Mouse (Mus musculus): ENCODE measurements around the gene Gm6408. TPM values are rescaled to one million over a fixed set of nuclear protein-coding genes. Genes with fewer than 3 reads are reported as not detected.
A peak's percentile ranks its signal among the peaks of the same experiment; 100 is the strongest.
"Not testable (repeated sequence)": the region's sequence is repeated elsewhere in the genome, so short reads cannot be mapped to it uniquely, and the experiment has no call there.

Gm6408 gene
- total RNA-seq (2021) (not detected), polyA plus RNA-seq (2012; rRNA removed) (not detected in 2 replicates)
- long read RNA-seq, result 0 reads

DNA sequence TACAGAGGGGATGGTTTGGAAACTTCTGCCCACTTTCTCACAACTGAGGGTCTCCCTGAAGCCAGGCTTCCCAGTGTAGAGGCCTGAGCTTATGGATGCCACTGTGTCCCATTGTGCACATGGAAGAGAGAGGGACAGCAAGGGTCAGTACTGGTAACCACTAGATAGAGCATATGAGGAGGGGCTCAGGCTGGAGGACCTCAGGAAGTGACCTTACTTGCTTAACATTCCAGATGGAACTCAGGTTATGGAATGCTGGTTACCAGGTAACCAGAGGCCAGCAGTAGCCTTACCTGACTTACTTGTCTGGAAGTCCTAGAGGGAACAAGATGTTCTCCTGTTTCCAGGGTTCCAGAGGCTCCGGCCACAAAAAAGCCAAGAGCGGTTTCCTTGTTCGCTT, at the start of gene Gm6408:
Gene Gm6408 (plus strand): TSS at position 301 of the 400 bp plus-strand sequence.
- DNase-seq, result not testable (repeated sequence)

DNA sequence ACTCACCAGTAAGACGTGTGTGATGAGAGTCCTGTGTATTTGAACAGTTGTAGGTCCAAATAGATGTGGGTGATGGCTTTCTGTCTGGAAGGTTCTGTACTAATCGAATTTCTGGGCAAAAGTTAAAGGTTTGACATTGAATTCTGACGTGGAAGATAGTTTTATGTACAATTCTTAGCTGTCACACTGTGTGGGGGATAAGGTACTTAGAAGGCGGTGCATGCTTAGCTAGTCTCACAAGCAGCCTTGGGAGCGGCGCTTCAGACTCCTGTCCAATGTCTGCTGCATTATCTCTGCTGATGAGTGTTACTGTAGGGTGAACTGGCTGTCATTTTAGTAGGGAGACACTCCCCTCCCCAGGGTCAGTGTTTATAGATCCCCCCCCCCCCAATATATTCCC, 49.3 kb upstream of the Gm6408 start:
- DNase-seq, result no peak

DNA sequence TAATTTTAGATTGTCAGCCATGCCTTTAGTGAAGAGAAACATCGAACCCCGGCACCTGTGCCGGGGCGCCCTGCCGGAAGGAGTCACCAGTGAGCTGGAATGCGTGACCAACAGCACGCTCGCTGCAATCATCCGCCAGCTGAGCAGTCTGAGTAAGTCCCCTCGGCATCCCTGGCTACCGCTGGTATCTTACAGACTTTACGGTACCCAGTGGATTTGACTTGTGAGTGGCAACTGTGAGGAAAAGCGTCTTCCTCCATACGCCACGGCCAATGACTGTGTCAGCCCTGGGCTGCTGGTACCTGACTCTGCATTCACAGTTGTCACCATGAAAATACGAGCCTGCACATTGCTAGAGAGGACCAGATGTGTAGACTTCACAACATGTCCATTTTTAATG, 46.4 kb upstream of the Gm6408 start:
- DNase-seq, result no peak

DNA sequence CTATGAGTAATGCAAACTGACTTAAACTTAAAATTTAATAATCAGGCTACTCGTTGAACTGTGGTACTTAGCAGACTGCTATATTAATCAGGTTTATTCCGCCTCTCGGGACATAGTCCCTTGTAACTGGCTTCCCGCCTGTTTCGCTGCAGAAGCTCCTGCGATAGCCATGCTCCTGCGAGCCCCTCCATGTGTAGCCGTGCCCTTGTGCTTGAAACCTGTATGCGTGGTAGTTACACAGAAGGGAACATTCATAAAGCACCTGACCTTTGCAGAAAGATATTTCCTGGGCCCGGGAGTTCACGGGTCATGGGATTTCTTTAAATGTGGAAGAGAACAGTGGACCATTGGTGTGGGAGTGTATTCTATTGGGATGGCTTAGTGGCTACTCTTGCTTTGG, 45.0 kb upstream of the Gm6408 start:
- DNase-seq, result no peak

GRCm38 (mm10) chr5:146439152-146439781, 42.5 kb upstream of the Gm6408 start:
- DNase-seq, result no peak

DNA sequence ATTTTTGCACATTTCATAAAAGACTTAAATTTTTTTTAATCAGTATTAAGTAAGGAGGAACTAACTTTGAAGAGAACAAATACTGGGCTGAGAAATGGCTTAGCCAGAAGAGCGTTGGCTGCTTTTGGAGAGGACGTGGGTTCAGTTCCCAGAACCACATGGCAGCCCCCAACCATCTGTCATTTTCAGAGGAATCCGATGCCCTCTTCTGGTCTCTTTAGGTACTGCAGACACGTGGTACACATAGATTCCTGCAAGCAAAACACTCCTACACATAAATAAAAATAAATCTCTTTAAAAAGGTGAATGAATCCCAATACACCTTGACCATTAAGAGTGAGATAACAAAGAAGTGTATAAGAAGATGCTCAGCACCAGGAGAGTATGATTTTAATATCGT, 41.5 kb upstream of the Gm6408 start:
- no peak for DNase-seq

DNA sequence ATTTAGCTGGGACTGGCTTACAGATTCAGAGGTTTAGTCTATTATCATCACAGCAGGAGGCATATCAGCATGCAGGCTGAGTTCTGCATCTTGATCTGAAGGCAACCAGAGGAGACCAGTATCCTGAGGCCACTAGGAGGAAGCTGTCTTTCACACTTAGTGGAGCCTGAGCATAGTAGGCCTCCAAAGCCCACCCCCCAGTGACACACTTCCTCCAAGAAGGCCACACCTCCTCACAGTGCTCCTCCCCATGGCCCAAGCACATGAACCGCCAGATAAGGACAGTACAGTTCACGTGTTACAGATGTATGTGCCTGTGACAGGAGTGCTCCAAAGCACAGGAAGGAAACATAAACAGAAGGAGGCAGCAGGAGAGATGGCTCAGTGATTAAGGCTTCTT, 39.0 kb upstream of the Gm6408 start:
- DNase-seq, result no peak

- no peak for DNase-seq
These were observed 35.1 kb upstream of the Gm6408 start for GRCm38 (mm10) chr5:146446633-146447032.

- no peak for DNase-seq
These were observed 30.0 kb upstream of the Gm6408 start for GRCm38 (mm10) chr5:146451592-146452254.

- DNase-seq, result no peak
These were observed 28.2 kb upstream of the Gm6408 start for GRCm38 (mm10) chr5:146453556-146453955.

DNA sequence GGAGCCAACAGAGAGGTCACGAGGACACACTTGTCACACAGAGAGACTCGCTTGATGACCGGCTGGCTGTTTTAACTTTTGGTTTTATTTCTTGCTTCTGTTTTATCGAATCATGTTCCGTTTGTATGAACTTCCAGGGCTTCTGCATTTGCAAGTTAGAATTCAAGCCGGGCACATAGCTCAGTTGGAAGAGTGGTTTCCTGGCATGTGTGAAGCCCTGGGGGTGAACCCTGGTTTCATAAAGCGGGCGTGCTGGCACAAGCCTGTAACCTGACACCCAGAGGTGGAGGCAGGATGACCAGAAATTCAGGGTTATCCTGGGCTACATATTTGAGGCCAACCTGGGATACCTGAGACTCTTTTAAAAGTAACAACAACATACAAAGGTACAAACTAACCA, 20.2 kb upstream of the Gm6408 start:
- peak; percentile 10 for DNase-seq

DNA sequence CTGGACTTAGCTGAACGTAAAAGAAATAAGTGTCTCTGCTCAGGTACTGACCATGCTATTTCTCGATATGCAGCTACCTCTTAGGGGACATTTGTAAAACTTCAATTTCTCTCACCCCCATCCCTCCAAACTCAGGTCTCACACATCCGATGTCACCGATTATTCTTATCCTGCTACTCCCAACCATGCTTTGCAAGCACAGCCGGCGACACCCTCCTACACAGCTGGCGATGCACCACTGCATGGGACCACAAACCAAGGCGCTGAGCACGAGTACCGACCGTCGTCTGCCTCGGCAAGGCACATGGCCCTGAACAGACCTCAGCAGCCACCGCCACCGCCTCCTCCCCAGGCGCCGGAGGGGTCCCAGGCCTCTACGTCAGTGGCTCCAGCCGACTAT, 15.1 kb upstream of the Gm6408 start:
- DNase-seq, result no peak

GRCm38 (mm10) chr5:146468311-146468710, 13.5 kb upstream of the Gm6408 start:
- DNase-seq, result no peak

DNA sequence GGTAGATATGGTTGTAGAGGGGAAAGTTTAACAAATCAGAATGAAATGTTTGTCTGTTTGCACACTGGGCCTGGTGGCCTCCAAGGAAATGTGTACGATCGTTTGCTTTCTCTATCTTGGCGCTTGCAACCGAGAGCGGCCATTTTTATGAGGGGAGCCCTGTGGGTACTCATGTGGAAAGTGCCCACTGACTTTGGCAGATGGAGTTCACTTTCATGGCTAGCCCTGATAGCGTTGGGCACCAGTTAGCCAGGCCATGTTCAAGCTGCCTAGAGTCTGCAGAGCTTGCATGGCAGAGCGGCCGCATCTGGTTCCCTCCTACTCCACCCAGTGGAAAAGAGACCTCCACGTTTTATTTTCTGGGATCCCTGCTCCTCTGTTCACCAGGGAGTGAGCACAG, 10.9 kb upstream of the Gm6408 start:
- no peak for DNase-seq

DNA sequence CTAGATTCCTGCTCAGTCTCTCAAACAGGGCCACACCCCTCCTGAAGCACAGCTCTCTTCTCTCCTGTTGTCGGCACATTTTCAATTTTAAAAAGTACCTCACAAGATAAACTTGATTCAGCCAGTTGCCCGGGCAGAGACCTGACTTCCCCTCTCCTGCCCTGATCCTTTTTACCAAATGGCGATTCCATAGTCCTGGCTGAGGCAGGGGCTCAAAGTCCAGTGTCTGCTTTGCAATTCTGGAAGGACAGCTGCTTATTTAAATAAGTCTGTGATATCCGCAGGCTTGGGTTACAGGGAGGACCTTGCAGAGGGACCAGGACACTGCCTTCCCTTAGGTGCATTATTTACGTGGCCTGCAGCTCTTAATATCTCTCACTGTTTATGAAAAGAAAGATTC, 10.5 kb upstream of the Gm6408 start:
- DNase-seq, result no peak

DNA sequence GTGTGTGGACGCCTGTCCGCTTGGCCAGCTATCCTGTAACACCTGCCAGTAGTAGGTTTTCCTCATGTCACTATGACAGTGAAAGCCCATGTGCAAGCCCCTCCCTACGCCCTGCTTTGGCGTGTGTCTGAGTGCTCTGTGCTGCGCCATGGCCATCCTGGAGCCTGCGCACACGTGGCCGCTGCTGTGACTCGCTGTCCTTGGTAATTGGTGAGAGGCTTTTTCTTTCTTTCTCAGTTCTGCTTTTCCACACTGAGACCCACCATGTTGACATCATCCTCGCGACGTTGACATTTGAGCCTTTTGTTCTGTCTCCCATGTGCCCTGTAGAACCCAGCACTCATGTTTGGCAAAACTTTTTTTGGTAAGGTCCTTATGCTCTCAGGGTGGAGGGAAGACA, 9.9 kb upstream of the Gm6408 start:
- DNase-seq, result peak; percentile 77

GRCm38 (mm10) chr5:146479564-146479963, 2.2 kb upstream of the Gm6408 start:
- DNase-seq, result peak; percentile 38

DNA sequence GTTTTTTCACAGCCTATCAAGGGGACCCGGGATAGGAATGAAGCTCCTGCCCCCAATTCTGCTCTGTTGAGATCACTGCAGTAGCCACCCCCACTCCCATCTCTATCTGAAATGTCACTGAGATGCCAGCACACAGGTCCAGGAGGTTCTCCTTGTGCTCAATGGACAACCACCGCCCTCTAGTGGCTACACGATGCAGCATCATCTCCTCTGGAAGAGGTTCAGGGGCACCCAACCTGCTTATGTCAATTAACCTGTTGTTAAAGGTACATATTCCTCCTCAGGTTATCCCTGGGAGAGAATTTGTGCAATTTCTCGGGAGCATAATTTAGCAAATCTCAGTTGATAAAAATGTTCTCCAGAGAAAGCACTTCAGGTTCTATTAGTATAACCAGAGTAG, 7.2 kb downstream of the Gm6408 start:
- DNase-seq, result peak; percentile 39

GRCm38 (mm10) chr5:146491063-146491462, 9.3 kb downstream of the Gm6408 start, which contains the start of gene Gm6370:
TSS of gene Gm6370 (plus strand) at chr5:146491363.
- DNase-seq, result not testable (repeated sequence)

- DNase-seq, result not testable (repeated sequence)
These were observed 20.3 kb downstream of the Gm6408 start, which contains the start of gene 4930449I24Rik for GRCm38 (mm10) chr5:146502099-146502498. TSS of gene 4930449I24Rik (plus strand) at chr5:146502399.

DNA sequence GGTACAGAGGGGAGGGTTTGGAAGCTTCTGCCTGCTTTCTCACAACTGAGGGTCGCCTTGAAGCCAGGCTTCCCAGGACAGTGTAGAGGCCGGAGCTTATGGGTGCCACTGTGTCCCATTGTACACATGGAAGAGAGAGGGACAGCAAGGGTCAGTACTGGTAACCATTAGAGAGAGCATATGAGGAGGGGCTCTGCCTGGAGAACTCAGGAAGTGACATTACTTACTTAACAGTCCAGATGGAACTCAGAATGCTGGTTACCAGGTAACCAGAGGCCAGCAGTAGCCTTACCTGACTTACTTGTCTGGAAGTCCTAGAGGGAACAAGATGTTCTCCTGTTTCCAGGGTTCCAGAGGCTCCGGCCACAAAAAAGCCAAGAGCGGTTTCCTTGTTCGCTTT, 32.1 kb downstream of the Gm6408 start, which contains the start of gene Gm3402:
Gene Gm3402 (plus strand): TSS at position 301 of the 400 bp plus-strand sequence.
- DNase-seq, result not testable (repeated sequence)

DNA sequence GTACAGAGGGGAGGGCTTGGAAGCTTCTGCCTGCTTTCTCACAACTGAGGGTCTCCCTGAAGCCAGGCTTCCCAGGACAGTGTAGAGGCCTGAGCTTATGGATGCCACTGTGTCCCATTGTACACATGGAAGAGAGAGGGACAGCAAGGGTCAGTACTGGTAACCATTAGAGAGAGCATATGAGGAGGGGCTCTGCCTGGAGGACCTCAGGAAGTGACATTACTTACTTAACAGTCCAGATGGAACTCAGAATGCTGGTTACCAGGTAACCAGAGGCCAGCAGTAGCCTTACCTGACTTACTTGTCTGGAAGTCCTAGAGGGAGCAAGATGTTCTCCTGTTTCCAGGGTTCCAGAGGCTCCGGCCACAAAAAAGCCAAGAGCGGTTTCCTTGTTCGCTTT, 43.7 kb downstream of the Gm6408 start, which contains the start of gene Gm3404:
Gene Gm3404 (plus strand): TSS at position 301 of the 400 bp plus-strand sequence.
- DNase-seq, result not testable (repeated sequence)

Data from adrenal gland, adult 2 months (tissue).